Mouse (Mus musculus) lung, postnatal 0 days (tissue): ENCODE results near the gene Gm10840.

Experiments used
- CTCF ChIP-seq: IDR thresholded peaks from 2 replicates; pipeline ENCODE4 v1.5.1; 2016; ENCODE audit warnings: antibody characterized with exemption, mild to moderate bottlenecking
- EP300 ChIP-seq: IDR thresholded peaks from 2 replicates; pipeline ENCODE4 v1.6.1; 2016; ENCODE audit warnings: antibody characterized with exemption, mild to moderate bottlenecking, control low read depth

DNA sequence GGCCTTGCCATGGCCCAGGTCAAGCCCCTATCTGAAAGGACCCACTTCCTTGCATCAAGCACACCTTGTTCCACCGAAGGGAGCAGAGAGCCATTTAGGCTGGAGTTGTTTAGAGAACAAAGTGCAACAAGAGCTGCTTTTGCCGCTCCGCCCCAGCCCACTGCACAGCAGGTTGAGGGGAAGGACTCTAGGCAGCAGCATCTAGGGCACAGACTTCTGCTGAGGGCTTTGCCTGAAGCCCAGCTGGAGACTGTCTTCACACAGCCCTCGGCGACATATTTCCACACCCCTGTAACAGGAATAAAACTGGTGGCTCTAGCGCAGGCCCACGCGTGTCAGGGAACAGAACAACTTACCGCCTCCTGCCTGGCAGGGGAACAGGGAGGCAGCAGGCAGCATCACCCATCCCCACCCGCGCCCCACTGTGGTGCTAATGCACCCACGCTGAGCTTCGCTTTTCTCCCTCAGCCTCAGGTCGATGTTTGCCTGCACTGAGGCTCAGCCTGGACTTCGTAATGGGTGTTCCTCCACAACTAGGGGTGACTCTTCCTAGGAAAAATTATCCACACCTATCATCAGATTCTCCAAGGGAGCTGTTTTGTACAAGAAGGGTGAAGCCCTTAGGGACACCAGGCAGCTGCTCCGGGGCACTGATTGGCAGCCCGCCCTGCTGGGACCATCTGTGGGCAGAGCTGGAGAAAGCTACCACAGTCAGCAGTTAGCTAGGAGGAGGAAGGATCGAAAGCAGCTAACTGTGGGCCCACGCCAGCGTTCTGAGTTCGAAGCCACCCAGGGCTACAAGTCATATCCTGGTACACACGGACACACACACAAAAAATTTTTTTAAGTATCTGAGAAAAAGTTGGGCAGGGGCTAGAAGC, at the start of gene Gm10840, which contains the start of gene Limd2:
- no peak for TF ChIP-seq CTCF
- no peak for TF ChIP-seq EP300
